Mouse (Mus musculus) cerebellum, adult 2 months (tissue): ENCODE measurements around the gene Pmm1.

Source experiments
- CTCF ChIP-seq: fragments of 200-500 bp; IDR thresholded peaks from 2 replicates; pipeline ENCODE4 v1.5.1; 2011; ENCODE audit warnings: low read depth, mild to moderate bottlenecking, control low read depth, low read length, moderate library complexity, borderline replicate concordance; ENCODE audit not compliant: insufficient read depth
- POLR2A ChIP-seq: fragments of 200-500 bp; IDR thresholded peaks from 2 replicates; pipeline ENCODE4 v1.6.1; 2011; ENCODE audit warnings: low read length, control low read depth, borderline replicate concordance; ENCODE audit not compliant: insufficient read depth

- no peak for TF ChIP-seq CTCF
- no peak for TF ChIP-seq POLR2A
These were observed 335 bp upstream of the Pmm1 start for GRCm38 (mm10) chr15:81961078-81961451.
